Mouse (Mus musculus): ENCODE measurements around the gene Misp. TPM values are rescaled to one million over a fixed set of nuclear protein-coding genes. Genes with fewer than 3 reads are reported as not detected.

The Misp gene
- polyA plus RNA-seq, 1 experiment: 0.41 TPM

DNA sequence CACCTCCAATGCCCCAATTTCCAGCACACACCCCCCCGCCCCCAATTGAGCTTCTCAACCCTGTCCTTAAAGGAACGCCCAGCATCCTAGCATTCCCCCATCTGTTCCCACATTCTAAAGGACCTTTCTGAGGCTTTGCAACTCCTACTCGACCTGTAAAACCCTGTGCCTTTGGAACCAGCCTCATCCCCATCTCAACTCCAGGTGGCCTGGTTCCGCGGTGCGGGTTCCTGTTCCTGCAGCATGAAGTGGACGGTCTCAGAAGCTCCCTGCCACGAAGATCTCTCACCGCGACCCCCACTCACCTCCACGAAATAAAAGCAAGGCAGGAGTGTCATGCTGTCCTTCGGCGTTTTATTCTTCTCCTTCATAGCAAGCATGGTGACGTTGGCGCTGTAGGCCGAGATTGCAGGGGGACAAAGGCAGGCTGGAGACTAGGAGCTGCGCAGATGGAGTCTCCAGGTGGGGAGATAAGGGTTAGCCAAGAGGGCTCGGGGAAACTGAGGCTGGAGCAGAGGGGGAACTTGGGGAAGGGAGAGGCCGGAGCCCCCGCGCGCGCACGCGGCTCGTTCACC is 53.0 kb downstream of the Misp start:
- DNase-seq: no peak
- Histone ChIP-seq H3K27ac (ENCODE audit: insufficient read depth, low read length) (no peak overlapping the region), H3K4me3 (replicated peaks; ENCODE audit: insufficient read depth, low read depth, low read length) (peak overlapping the region; percentile 84), H3K4me1 (ENCODE audit: control insufficient read depth, insufficient read depth, low read length) (no peaks in the 10 kb centered on the region; the same call in 1 of the 2 replicates), H3K27me3 (ENCODE audit: control insufficient read depth, insufficient read depth, low read length) (no peaks in the 10 kb centered on the region)
- TF ChIP-seq CTCF (IDR thresholded peaks at IDR 0.05; ENCODE audit: borderline replicate concordance, insufficient read depth, low read depth, low read length): no peak
- WGBS: 2% methylated on average over 26 of the region's 26 CpGs

DNA sequence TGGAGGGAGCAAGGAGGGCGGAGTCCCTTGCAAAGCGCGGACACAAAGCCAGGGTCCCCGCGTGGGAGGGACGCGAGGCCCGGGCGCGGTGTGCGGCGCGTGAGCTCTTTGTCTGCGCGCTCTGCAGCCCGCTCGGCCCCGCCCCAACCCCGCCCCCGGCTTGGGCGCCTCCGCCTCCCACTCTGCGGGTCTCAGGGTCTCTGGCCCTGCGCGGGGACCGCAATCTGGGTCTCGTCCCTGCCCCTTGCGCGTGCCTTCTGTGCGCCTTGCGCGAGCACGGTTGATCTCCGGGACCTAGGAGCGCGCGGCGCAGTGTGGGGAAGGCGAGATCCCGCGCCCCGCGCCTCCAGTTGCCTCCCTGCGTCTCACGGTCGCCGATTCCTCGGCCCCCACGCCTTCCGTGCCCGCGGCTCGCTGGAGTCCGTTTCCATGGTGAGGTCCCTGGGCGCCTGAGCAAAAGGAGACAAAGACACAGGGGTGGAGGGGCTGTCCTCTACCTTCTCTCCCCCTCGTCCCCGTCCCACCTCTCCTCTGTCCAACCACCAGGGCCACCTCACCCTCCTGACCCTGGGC is 53.6 kb downstream of the Misp start, which contains the start of the genes Prtn3 and Plppr3:
Gene Prtn3 (plus strand): TSS at position 187 of the 573 bp plus-strand sequence.
Gene Plppr3 (minus strand): TSS at position 345 of the 573 bp plus-strand sequence.
- DNase-seq: peak in 1 of 2 experiments; percentile 55
- no peaks in the 10 kb centered on the region for H3K27me3 ChIP-seq (ENCODE audit: control insufficient read depth, insufficient read depth, low read length)
- peak within 1 kb of the TSS; percentile 84 for H3K4me3 ChIP-seq (replicated peaks; ENCODE audit: insufficient read depth, low read depth, low read length)
- no peak within 1 kb of the TSS for H3K27ac ChIP-seq (ENCODE audit: insufficient read depth, low read length)
- TF ChIP-seq POLR2A (IDR thresholded peaks at IDR 0.05; ENCODE audit: borderline replicate concordance, insufficient read depth, low read length) (no peak), CTCF (IDR thresholded peaks at IDR 0.05; ENCODE audit: borderline replicate concordance, insufficient read depth, low read depth, low read length) (no peak)
- WGBS: 1% methylated on average over 56 of the region's 57 CpGs
- no peaks in the 10 kb centered on the region; the same call in 1 of the 2 replicates for H3K4me1 ChIP-seq (ENCODE audit: control insufficient read depth, insufficient read depth, low read length)

DNA sequence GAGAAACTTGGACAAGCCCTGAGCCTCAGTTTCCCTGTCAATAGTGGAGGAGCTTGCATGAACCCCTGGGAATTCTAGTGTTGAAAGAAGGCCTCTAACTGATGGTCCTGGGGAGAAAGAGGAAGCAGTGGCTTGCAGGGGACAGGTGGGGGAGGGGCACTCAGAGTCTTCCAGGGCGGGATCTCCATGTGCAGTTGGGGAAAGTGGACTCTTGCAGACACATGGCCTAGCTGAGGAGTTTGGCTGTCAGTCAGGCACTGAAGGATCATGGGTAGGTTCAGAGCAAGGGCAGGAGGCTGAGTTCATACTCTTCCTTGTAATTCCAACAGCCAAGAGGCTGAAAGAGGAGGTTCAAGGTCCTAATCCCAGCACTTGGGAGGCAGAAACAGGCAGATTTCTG is 56.4 kb downstream of the Misp start:
- Histone ChIP-seq H3K4me3 (replicated peaks; ENCODE audit: insufficient read depth, low read depth, low read length) (no peak overlapping the region), H3K27ac (ENCODE audit: insufficient read depth, low read length) (no peak overlapping the region), H3K27me3 (ENCODE audit: control insufficient read depth, insufficient read depth, low read length) (no peaks in the 10 kb centered on the region), H3K4me1 (ENCODE audit: control insufficient read depth, insufficient read depth, low read length) (no peaks in the 10 kb centered on the region; the same call in 1 of the 2 replicates)
- WGBS: 54% methylated on average over 1 of the region's 1 CpGs
- no peak for DNase-seq
- TF ChIP-seq POLR2A (IDR thresholded peaks at IDR 0.05; ENCODE audit: borderline replicate concordance, insufficient read depth, low read length): no peak
- TF ChIP-seq CTCF (IDR thresholded peaks at IDR 0.05; ENCODE audit: borderline replicate concordance, insufficient read depth, low read depth, low read length): no peak

DNA sequence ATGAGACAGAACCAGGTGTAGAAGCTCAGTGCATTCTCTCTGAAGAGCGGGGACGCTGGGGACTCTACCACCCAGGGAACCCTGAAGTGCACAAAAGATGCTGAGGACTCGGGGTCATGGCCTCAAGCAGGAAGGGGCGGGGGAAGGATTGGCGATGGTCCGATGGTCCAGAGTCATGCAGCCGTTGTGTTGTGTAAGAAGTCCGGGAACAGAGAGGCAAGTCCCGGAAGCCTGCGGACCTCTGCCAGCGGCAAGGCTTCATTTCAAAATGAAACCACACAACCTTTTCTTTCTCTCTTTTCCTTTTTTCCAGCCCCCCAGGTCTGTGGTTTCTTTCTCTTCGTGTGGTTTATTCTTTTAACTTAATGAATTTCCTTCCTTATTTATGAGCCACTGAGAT is 57.0 kb downstream of the Misp start:
- H3K4me1 ChIP-seq (ENCODE audit: control insufficient read depth, insufficient read depth, low read length): no peaks in the 10 kb centered on the region; the same call in 1 of the 2 replicates
- DNase-seq: no peak
- no peak overlapping the region for H3K27ac ChIP-seq (ENCODE audit: insufficient read depth, low read length)
- H3K27me3 ChIP-seq (ENCODE audit: control insufficient read depth, insufficient read depth, low read length): no peaks in the 10 kb centered on the region
- H3K4me3 ChIP-seq (replicated peaks; ENCODE audit: insufficient read depth, low read depth, low read length): no peak overlapping the region
- 46% methylated on average over 12 of the region's 12 CpGs for WGBS
- TF ChIP-seq POLR2A (IDR thresholded peaks at IDR 0.05; ENCODE audit: borderline replicate concordance, insufficient read depth, low read length) (no peak), CTCF (IDR thresholded peaks at IDR 0.05; ENCODE audit: borderline replicate concordance, insufficient read depth, low read depth, low read length) (no peak)

DNA sequence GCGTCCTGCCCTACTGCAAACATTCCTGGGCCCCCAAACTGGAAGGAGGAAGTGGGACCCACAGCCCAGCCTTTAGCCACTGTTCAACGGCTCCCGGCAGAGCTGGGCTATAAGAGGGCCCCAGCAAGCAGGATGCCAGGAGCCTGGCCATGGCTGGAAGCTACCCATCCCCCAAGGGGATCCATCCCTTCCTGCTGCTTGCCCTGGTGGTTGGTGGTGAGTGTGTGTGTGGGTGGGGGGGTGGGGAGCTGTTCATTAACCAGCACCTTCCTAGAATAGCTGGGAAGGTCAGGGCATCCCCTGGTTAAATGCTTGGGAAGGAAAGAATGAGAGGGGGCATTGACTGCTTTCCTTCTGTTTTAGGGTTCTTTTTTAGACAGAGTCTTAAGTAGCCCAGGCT is 58.7 kb downstream of the Misp start:
- 55% methylated on average over 3 of the region's 3 CpGs for WGBS
- Histone ChIP-seq H3K4me1 (ENCODE audit: control insufficient read depth, insufficient read depth, low read length) (peaks cover 3% of the 10 kb centered on the region; the same call in 1 of the 2 replicates), H3K27ac (ENCODE audit: insufficient read depth, low read length) (no peak overlapping the region), H3K4me3 (replicated peaks; ENCODE audit: insufficient read depth, low read depth, low read length) (no peak overlapping the region), H3K27me3 (ENCODE audit: control insufficient read depth, insufficient read depth, low read length) (no peaks in the 10 kb centered on the region)
- DNase-seq: no peak
- TF ChIP-seq CTCF (IDR thresholded peaks at IDR 0.05; ENCODE audit: borderline replicate concordance, insufficient read depth, low read depth, low read length) (no peak), POLR2A (IDR thresholded peaks at IDR 0.05; ENCODE audit: borderline replicate concordance, insufficient read depth, low read length) (no peak)

Other genes starting within 250 kb of the Misp start
- not detected in 2 replicates for gene Theg, start 233.7 kb upstream of the Misp start, polyA plus RNA-seq (2012; rRNA removed)
- 3.1 and 3.2 TPM in 2 replicates for gene C2cd4c, start 207.0 kb upstream of the Misp start, polyA plus RNA-seq (2012; rRNA removed)
- gene Shc2, start 183.1 kb upstream of the Misp start, polyA plus RNA-seq (2012; rRNA removed): 30.2 and 31.2 TPM in 2 replicates
- gene Odf3l2, start 175.3 kb upstream of the Misp start, polyA plus RNA-seq (2012; rRNA removed): not detected in 2 replicates
- gene Madcam1, start 156.4 kb upstream of the Misp start, polyA plus RNA-seq (2012; rRNA removed): not detected in 2 replicates
- 93.3 and 95.4 TPM in 2 replicates for gene Tpgs1, start 151.6 kb upstream of the Misp start, polyA plus RNA-seq (2012; rRNA removed)
- gene Cdc34, start 138.8 kb upstream of the Misp start, polyA plus RNA-seq (2012; rRNA removed): 93.9 and 106 TPM in 2 replicates
- 2.3 and 2.8 TPM in 2 replicates for gene Gzmm, start 132.0 kb upstream of the Misp start, polyA plus RNA-seq (2012; rRNA removed)
- 1,261 and 1,264 TPM in 2 replicates for gene Bsg, start 116.5 kb upstream of the Misp start, polyA plus RNA-seq (2012; rRNA removed)
- gene Hcn2, start 104.4 kb upstream of the Misp start, polyA plus RNA-seq (2012; rRNA removed): 227 and 270 TPM in 2 replicates
- gene Polrmt, start 74.4 kb upstream of the Misp start, polyA plus RNA-seq (2012; rRNA removed): 74.7 and 80.4 TPM in 2 replicates
- gene Fgf22, start 65.9 kb upstream of the Misp start, polyA plus RNA-seq (2012; rRNA removed): 10.6 and 11.1 TPM in 2 replicates
- 126 and 127 TPM in 2 replicates for gene Rnf126, start 54.0 kb upstream of the Misp start, polyA plus RNA-seq (2012; rRNA removed)
- gene Fstl3, start 43.7 kb upstream of the Misp start, polyA plus RNA-seq (2012; rRNA removed): 2.2 and 2.5 TPM in 2 replicates
- 0.16 and 0.19 TPM in 2 replicates for gene Prss57, start 30.0 kb upstream of the Misp start, polyA plus RNA-seq (2012; rRNA removed)
- gene Palm, start 27.4 kb upstream of the Misp start, polyA plus RNA-seq (2012; rRNA removed): 140 and 143 TPM in 2 replicates
- gene Ptbp1, start 33.4 kb downstream of the Misp start, polyA plus RNA-seq (2012; rRNA removed): 64.2 and 68.6 TPM in 2 replicates
- 2.4 and 2.5 TPM in 2 replicates for gene Prtn3, start 53.5 kb downstream of the Misp start, polyA plus RNA-seq (2012; rRNA removed)
- gene Plppr3, start 53.6 kb downstream of the Misp start, polyA plus RNA-seq (2012; rRNA removed): 46.0 and 49.3 TPM in 2 replicates
- 0.15 TPM in 1 of 2 replicates, not detected in the other for gene Elane, start 65.3 kb downstream of the Misp start, polyA plus RNA-seq (2012; rRNA removed)
- gene Cfd, start 69.9 kb downstream of the Misp start, polyA plus RNA-seq (2012; rRNA removed): 0.29 and 0.41 TPM in 2 replicates
- gene Med16, start 87.9 kb downstream of the Misp start, polyA plus RNA-seq (2012; rRNA removed): 46.5 and 47.4 TPM in 2 replicates
- gene Gm26602, start 89.9 kb downstream of the Misp start, polyA plus RNA-seq (2012; rRNA removed): not detected in 2 replicates
- gene Kiss1r, start 96.0 kb downstream of the Misp start, polyA plus RNA-seq (2012; rRNA removed): 12.1 and 12.8 TPM in 2 replicates
- 156 and 162 TPM in 2 replicates for gene R3hdm4, start 100.2 kb downstream of the Misp start, polyA plus RNA-seq (2012; rRNA removed)
- 4.7 TPM in 2 replicates for gene Arid3a, start 106.1 kb downstream of the Misp start, polyA plus RNA-seq (2012; rRNA removed)
- gene Wdr18, start 139.2 kb downstream of the Misp start, polyA plus RNA-seq (2012; rRNA removed): 56.2 and 57.4 TPM in 2 replicates
- gene Grin3b, start 149.7 kb downstream of the Misp start, polyA plus RNA-seq (2012; rRNA removed): 5.5 and 5.9 TPM in 2 replicates
- gene Tmem259, start 163.3 kb downstream of the Misp start, polyA plus RNA-seq (2012; rRNA removed): 191 and 204 TPM in 2 replicates
- 8.2 and 9.3 TPM in 2 replicates for gene Cnn2, start 167.6 kb downstream of the Misp start, polyA plus RNA-seq (2012; rRNA removed)
- 31.1 and 32.4 TPM in 2 replicates for gene Abca7, start 175.5 kb downstream of the Misp start, polyA plus RNA-seq (2012; rRNA removed)
- gene Arhgap45, start 195.7 kb downstream of the Misp start, polyA plus RNA-seq (2012; rRNA removed): 2.2 and 2.7 TPM in 2 replicates
- gene Polr2e, start 218.8 kb downstream of the Misp start, polyA plus RNA-seq (2012; rRNA removed): 224 and 231 TPM in 2 replicates
- gene Gpx4, start 226.2 kb downstream of the Misp start, polyA plus RNA-seq (2012; rRNA removed): 888 and 964 TPM in 2 replicates

Measured in cerebellum, adult 2 months (tissue).